Mouse (Mus musculus) ovary, postnatal 36 days (tissue): ENCODE data around the gene Capn13.

Source experiments
- DNase-seq: peaks from one replicate; pipeline ENCODE4 v3.0.0; 2022; ENCODE audit warnings: low spot score, mixed read lengths

Gene Capn13

GRCm38 (mm10) chr17:73400862-73401261, at the start of gene Capn13:
Gene Capn13, minus strand, starts transcription at chr17:73400866.
- no peak for DNase-seq

DNA sequence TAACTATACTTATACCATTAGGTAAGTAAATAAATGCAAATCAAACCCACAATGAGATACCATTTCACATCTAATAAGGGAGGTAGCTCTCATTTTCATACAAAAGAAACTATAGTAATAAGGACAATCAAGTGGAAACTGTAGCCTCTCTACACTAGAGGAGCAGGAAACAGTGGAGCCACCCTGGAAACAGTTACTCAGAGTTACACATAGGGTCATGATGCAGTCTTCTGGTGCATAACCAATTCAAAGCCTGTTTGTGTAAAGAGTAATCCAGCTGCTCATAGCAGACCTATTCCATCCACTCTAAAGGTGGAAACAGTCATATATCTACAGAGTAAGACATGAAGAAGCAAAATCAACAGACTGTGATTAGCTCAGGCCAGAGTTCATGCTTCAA, 48.4 kb upstream of the Capn13 start:
- DNase-seq, result no peak

GRCm38 (mm10) chr17:73440798-73441197, 40.1 kb upstream of the Capn13 start:
- no peak for DNase-seq

DNA sequence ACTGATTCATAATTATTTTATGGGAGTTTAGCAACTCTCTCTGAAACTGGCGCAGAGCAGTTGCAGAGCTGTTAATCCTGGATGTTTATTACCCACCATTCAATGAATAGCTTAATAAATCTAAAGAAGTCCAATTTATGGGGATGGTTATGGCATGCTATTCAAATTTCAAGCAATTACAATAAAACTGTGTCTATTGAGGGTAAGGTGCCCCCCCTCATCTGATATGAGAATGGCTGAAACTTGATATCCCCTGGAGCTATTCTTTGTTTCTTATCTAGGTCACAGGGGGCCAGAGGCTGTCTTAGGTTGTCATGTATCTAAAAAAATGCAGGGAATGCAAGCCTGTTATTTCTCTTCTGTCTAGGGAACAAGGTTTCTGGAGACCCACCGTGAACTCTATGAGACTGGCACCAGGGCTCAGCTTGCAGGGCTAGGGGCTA, 31.9 kb upstream of the Capn13 start:
- no peak for DNase-seq

- no peak for DNase-seq
Measured at GRCm38 (mm10) chr17:73432058-73432457, 31.4 kb upstream of the Capn13 start.

GRCm38 (mm10) chr17:73417382-73417781, 16.7 kb upstream of the Capn13 start:
- no peak for DNase-seq

GRCm38 (mm10) chr17:73416181-73416795, 15.6 kb upstream of the Capn13 start:
- DNase-seq, result no peak

GRCm38 (mm10) chr17:73411817-73412216, 11.2 kb upstream of the Capn13 start:
- no peak for DNase-seq

GRCm38 (mm10) chr17:73401272-73401671, 606 bp upstream of the Capn13 start:
- no peak for DNase-seq

DNA sequence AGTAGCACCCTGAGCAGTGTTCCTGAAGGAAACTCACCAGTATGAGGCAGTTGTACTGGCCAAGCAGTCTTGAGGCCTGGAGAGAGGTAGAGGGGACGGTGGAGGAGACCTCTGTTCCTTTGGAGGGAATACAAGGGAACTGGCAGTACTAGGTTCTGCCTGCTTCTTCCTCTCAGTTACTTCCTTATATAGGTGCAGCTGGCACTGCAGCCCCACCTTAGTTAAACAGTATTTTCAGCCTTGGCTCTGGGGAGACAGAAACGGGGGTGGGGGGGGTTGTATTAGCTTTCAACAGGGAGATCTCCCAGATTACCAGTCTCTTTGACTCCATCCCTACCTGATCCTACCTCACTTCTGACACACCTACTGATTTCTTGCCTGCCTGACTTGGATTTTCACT, 1.5 kb downstream of the Capn13 start:
- DNase-seq, result no peak

GRCm38 (mm10) chr17:73393361-73393760, 7.3 kb downstream of the Capn13 start:
- no peak for DNase-seq

GRCm38 (mm10) chr17:73391771-73392170, 8.9 kb downstream of the Capn13 start:
- DNase-seq, result no peak

GRCm38 (mm10) chr17:73390191-73391089, 10.2 kb downstream of the Capn13 start:
- DNase-seq, result no peak

DNA sequence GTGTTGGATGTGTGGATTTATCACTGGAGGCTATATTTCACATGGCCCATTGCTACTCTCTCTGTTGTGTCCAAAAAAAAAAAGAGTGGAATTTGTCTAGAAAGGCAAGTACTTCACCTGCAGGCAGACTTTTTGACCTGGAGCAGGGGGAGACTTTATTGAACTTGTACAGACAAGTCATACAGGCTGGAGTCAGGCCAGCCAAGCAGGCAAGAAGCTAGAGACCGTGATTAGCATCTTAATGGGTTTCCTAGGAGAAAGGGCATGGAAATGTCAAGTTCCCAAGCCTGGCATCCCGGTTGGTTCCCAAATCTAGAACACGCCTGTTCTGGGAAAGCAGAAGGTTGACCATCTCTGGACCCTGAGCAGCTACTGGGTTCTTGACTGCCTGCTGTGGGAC, 11.3 kb downstream of the Capn13 start:
- no peak for DNase-seq

GRCm38 (mm10) chr17:73386581-73386980, 14.1 kb downstream of the Capn13 start:
- no peak for DNase-seq

- no peak for DNase-seq
Measured at GRCm38 (mm10) chr17:73385940-73386339, 14.7 kb downstream of the Capn13 start.

DNA sequence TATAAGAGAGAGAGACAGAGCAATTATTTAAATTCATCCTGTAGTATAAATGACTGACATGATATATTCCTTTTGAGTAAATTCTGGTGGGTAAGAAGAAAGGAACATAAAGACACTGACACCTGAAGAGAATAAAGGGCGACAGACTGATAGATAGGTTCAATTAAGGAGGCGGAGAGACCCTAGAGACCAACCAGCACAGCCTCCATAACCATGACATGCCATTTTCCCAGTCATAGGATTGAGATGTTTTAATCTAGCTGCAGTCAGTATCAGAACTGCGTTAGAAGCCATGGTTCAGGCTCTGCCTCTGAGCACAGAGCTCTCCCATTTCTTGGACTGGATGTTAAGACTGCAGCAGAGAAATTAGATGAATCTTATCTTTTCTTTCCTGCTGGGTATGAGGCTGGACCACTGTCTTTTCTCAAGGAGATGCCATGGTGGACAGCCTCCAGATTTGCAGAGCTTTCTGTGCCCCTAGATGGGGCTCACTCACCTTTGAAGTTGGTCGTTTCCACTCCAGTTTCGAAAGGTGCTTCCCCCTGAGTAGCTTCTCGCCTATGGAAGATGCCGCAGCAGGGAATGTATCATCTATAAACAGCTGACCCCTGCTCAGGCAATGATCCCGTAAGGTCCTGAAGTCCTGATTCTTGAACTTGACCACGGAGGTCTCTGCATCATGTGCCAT, 18.2 kb downstream of the Capn13 start:
- DNase-seq, result no peak

DNA sequence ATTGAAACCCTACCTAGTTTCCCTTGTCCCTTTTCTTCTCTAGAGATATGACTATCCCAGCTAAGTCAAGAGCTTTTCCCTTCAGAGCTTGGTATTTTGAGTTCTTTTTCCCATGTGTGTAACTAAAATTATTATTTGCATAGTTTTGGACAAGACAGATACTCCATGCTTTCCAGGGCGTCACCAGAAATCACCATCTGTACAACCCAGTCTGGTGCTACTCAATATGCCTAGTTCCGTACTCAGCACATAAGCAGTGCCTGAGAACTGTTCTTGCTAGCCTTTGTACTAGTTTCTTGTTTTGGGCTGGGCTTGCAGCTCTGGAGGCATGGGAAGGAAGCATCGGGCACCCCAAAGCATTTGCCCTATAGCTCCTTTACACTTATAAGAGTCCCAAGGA, 19.0 kb downstream of the Capn13 start:
- DNase-seq, result no peak

- DNase-seq, result no peak
Measured at GRCm38 (mm10) chr17:73377778-73378484, 22.7 kb downstream of the Capn13 start.

- DNase-seq, result no peak
Measured at GRCm38 (mm10) chr17:73367334-73367733, 33.3 kb downstream of the Capn13 start.

- DNase-seq, result no peak
Measured at GRCm38 (mm10) chr17:73361054-73361453, 39.6 kb downstream of the Capn13 start.
